Mouse (Mus musculus) thymus, adult 18-20 months (tissue): ENCODE measurements at regions not wholly inside any gene's neighbourhood (a gene's known extent, or its start where the extent isn't known, plus 50 kb on each side); places are given as distances from the start of the nearest gene placed in this dataset.

Experiments
- DNase-seq, 2 experiments: peaks; one replicate each; pipeline ENCODE4 v3.0.0; 2022; ENCODE audit warnings: mixed read lengths in 2 of 2

GRCm38 (mm10) chr3:137728689-137729088, 57.4 kb downstream of the Gm21962 start:
- no peak for DNase-seq

GRCm38 (mm10) chr3:137729421-137729820, 58.1 kb downstream of the Gm21962 start:
- DNase-seq = no peak

- DNase-seq = no peak
These were observed 66.0 kb downstream of the Gm21962 start for GRCm38 (mm10) chr3:137737222-137737800.

GRCm38 (mm10) chr3:137741528-137741927, 70.2 kb downstream of the Gm21962 start:
- DNase-seq = no peak

- DNase-seq = no peak
These were observed 70.8 kb downstream of the Gm21962 start for GRCm38 (mm10) chr3:137742119-137742518.

GRCm38 (mm10) chr3:137751732-137752260, 80.5 kb downstream of the Gm21962 start:
- no peak for DNase-seq

GRCm38 (mm10) chr3:137752447-137753256, 81.3 kb downstream of the Gm21962 start:
- peak; percentile 30 to 37 for DNase-seq

- no peak for DNase-seq
These were observed 81.9 kb downstream of the Gm21962 start for GRCm38 (mm10) chr3:137753257-137753654.

- DNase-seq = no peak
These were observed 84.1 kb downstream of the Gm21962 start for GRCm38 (mm10) chr3:137755391-137755790.

- no peak for DNase-seq
These were observed 91.0 kb downstream of the Gm21962 start for GRCm38 (mm10) chr3:137762213-137762884.

- no peak for DNase-seq
These were observed 92.1 kb downstream of the Gm21962 start for GRCm38 (mm10) chr3:137763406-137763805.

GRCm38 (mm10) chr3:137768627-137769026, 95.7 kb upstream of the H2afz start:
- no peak for DNase-seq

GRCm38 (mm10) chr3:137775076-137775849, 89.0 kb upstream of the H2afz start:
- no peak for DNase-seq

GRCm38 (mm10) chr3:137778113-137778512, 86.2 kb upstream of the H2afz start:
- no peak for DNase-seq

GRCm38 (mm10) chr3:137780029-137780428, 84.3 kb upstream of the H2afz start:
- DNase-seq = no peak

- DNase-seq = no peak
These were observed 81.5 kb upstream of the H2afz start for GRCm38 (mm10) chr3:137782836-137783235.

- no peak for DNase-seq
These were observed 80.1 kb upstream of the H2afz start for GRCm38 (mm10) chr3:137783937-137784911.

- DNase-seq = no peak
These were observed 79.1 kb upstream of the H2afz start for GRCm38 (mm10) chr3:137785224-137785623.

GRCm38 (mm10) chr3:137785871-137786270, 78.4 kb upstream of the H2afz start:
- DNase-seq = no peak

GRCm38 (mm10) chr3:137789671-137790070, 74.6 kb upstream of the H2afz start:
- no peak for DNase-seq

- no peak for DNase-seq
These were observed 73.9 kb upstream of the H2afz start for GRCm38 (mm10) chr3:137790340-137790739.
